Mouse (Mus musculus) Muller cell, postnatal 12 days (primary cell): ENCODE data around the gene Olfr1461.

Experiments
- DNase-seq: peaks from one replicate; pipeline ENCODE4 v3.0.0-alpha.2; 2015; ENCODE audit errors: inconsistent ontology term

Gene Olfr1461

DNA sequence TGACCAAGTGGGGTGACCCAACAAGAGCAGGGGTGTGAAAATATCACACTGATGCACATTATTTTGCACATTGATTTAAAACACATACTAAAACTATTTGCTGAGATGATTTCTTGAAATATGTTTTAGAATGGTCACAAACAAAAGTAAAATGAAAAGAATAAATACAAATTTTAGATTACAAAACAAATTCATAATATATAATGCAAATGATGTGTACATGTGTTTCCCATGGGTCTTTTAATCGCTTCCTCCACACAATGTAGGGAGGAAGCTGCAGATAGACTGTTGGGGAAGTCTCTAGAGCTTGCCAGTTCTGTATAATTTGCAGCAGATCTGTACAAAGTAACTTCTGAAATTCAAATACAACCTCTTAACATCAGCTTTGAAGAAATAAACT lies at the start of gene Olfr1461:
Gene Olfr1461, plus strand, starts transcription at position 301 of the 400 bp plus-strand sequence.
- no peak for DNase-seq

DNA sequence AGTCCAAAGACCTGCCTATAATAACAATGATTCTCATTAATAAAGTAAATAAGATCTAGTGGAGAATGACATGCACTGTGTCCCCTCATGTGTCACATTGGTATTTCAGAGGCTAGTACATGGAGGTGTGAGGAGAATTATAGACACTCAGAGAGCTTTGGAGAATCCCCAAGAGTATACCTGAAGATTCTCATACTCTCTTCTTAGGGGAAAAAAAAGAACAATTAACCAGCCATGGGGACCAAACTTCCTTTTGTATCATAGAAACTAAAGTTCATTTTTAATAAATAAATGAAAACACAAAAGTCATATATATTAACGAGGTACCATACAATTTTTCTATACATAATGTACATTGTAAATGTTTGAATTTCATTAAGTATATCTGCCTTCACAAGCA lies 13.4 kb upstream of the Olfr1461 start, which contains the start of gene Olfr1459:
Gene Olfr1459, minus strand, starts transcription at position 101 of the 400 bp plus-strand sequence.
- DNase-seq: no peak

DNA sequence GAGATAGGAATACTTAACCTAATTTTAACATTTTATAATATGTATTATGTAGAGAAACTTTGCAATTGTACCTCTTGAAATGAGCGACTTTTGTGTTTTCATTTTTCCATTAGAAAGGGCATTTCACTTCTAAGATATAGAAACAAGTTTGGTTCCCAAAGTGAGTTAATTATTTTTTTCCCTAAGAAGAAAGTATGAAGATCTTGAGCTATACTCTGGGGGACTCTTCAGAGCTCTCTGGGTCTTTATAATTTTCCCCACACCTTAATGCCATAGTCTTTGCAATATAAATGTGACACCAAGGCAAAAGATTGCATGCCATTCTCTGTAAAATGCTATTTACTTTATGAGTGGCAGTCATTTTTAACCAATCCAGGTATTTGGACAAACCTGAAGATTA lies 22.6 kb downstream of the Olfr1461 start, which contains the start of gene Olfr1462:
Gene Olfr1462, plus strand, starts transcription at position 301 of the 400 bp plus-strand sequence.
- DNase-seq: no peak
